Mouse (Mus musculus): Measurements from ENCODE around the gene Htr2a. TPM values are rescaled to one million over a fixed set of nuclear protein-coding genes. Genes with fewer than 3 reads are reported as not detected.

Gene Htr2a
- polyA plus RNA-seq, 1 experiment from 2014 or later: 0.41 TPM

GRCm38 (mm10) chr14:74731221-74732078 lies 90.8 kb downstream of the Htr2a start:
- Histone ChIP-seq H3K4me1 (ENCODE audit: control insufficient read depth, insufficient read depth, low read length) (peaks cover 8% of the 10 kb centered on the region), H3K27me3 (ENCODE audit: control insufficient read depth, insufficient read depth, low read length) (no peaks in the 10 kb centered on the region), H3K9ac (ENCODE audit: low read length) (0 out of 2 replicates have a peak overlapping the region, but pooled peaks have one; percentile 29), H3K27ac (ENCODE audit: low read depth, low read length) (no peak overlapping the region), H3K36me3 (ENCODE audit: control insufficient read depth, insufficient read depth, low read length) (no peaks in the 10 kb centered on the region), H3K9me3 (ENCODE audit: control insufficient read depth, low read length) (no peaks in the 10 kb centered on the region), H3K4me2 (peak overlapping the region; percentile 57), H3K4me3 (ENCODE audit: low read depth, low read length) (peak overlapping the region; percentile 73)
- 32% methylated on average over 9 of the region's 9 CpGs for whole genome bisulfite sequencing
- ATAC-seq (ENCODE audit: low FRiP score) (no peak), DNase-seq (ENCODE audit: low spot score, missing footprints) (no peak)

DNA sequence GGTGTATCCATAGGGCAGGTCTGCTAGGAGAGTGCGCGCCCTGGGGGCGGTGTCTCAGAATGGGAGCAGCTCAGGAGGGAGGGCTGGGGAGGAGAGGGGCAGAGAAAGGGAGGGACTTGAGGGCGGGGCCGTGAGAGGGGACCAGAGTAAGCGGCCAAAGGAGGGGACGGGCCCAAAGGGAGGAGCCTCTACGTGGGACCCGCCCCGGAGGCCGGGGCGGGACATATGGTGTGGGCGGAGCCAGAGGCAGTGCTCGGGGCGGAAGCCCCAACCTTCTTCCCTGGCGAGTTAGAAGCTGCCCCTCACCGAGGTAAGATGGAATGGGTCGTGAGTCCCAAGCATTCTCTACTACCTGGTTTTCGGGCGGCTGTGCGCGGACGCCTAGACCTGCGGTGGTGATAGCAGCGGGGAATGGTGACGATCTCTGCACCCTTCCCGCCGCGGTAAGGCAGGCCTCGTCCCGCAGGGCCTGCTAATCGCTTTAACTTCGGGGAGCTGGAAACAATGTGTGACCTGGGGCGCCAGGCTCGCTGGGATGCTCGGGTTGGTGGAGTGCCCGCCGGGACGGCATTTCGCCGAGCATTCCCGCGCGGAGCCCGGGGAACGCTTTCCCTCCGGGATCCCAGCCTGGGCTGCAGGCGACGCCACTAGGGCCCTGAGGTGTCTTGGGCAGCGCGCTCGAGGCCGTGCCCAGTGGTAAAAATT lies 91.6 kb downstream of the Htr2a start, which contains the start of gene Esd:
Esd (plus strand) TSS at position 219 of the 705 bp plus-strand sequence.
- ATAC-seq (ENCODE audit: low FRiP score) (peak; percentile 100), DNase-seq (ENCODE audit: low spot score, missing footprints) (peak; percentile 99)
- Histone ChIP-seq H3K27me3 (ENCODE audit: control insufficient read depth, insufficient read depth, low read length) (no peaks in the 10 kb centered on the region), H3K4me1 (ENCODE audit: control insufficient read depth, insufficient read depth, low read length) (peaks cover 8% of the 10 kb centered on the region), H3K4me3 (ENCODE audit: low read depth, low read length) (peak within 1 kb of the TSS; percentile 73), H3K9me3 (ENCODE audit: control insufficient read depth, low read length) (no peaks in the 10 kb centered on the region), H3K27ac (ENCODE audit: low read depth, low read length) (peak within 1 kb of the TSS; percentile 64), H3K36me3 (ENCODE audit: control insufficient read depth, insufficient read depth, low read length) (no peaks in the 10 kb centered on the region), H3K4me2 (peak within 1 kb of the TSS; percentile 57), H3K9ac (ENCODE audit: low read length) (peak within 1 kb of the TSS; percentile 80)
- under 1% methylated on average over 51 of the region's 53 CpGs for WGBS

- Histone ChIP-seq H3K27me3 (ENCODE audit: control insufficient read depth, insufficient read depth, low read length) (no peaks in the 10 kb centered on the region), H3K36me3 (ENCODE audit: control insufficient read depth, insufficient read depth, low read length) (peaks cover 4% of the 10 kb centered on the region), H3K4me3 (ENCODE audit: low read depth, low read length) (peak overlapping the region; percentile 73), H3K4me1 (ENCODE audit: control insufficient read depth, insufficient read depth, low read length) (peaks cover 8% of the 10 kb centered on the region), H3K4me2 (peak overlapping the region; percentile 57), H3K27ac (ENCODE audit: low read depth, low read length) (no peak overlapping the region), H3K9ac (ENCODE audit: low read length) (no peak overlapping the region; the same call in 1 of the 2 replicates), H3K9me3 (ENCODE audit: control insufficient read depth, low read length) (no peaks in the 10 kb centered on the region)
- WGBS: 49% methylated on average over 2 of the region's 2 CpGs
- no peak for DNase-seq (ENCODE audit: low spot score, missing footprints)
- no peak for ATAC-seq (ENCODE audit: low FRiP score)
Measured at GRCm38 (mm10) chr14:74733397-74733796, 92.8 kb downstream of the Htr2a start.

DNA sequence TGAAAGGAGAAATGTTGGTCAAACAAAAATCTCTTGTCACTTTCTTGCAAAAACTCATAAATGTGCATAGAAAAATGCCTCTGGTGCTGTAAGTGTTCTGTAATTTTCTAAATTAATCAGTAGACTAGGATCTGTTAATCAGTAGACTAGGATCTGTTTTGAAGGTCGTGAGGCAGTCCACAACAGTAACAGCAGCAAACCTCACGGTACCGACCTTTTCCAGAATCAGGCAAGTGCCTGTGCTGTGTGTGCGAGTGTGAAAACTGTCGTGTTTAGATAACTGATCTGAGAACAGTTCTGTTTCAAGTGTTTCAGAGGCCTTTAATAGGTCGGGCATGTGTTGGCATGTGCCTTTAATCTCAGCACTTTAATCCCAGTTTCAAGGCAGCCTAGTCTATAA lies 94.8 kb downstream of the Htr2a start:
- ATAC-seq (ENCODE audit: low FRiP score) (no peak), DNase-seq (ENCODE audit: low spot score, missing footprints) (no peak)
- no peak overlapping the region for H3K4me2 ChIP-seq
- no peaks in the 10 kb centered on the region for H3K9me3 ChIP-seq (ENCODE audit: control insufficient read depth, low read length)
- no peaks in the 10 kb centered on the region for H3K27me3 ChIP-seq (ENCODE audit: control insufficient read depth, insufficient read depth, low read length)
- no peak overlapping the region for H3K9ac ChIP-seq (ENCODE audit: low read length)
- H3K36me3 ChIP-seq (ENCODE audit: control insufficient read depth, insufficient read depth, low read length): peaks cover 4% of the 10 kb centered on the region
- no peak overlapping the region for H3K4me3 ChIP-seq (ENCODE audit: low read depth, low read length)
- H3K4me1 ChIP-seq (ENCODE audit: control insufficient read depth, insufficient read depth, low read length): peaks cover 8% of the 10 kb centered on the region
- H3K27ac ChIP-seq (ENCODE audit: low read depth, low read length): no peak overlapping the region
- 94% methylated on average over 6 of the region's 6 CpGs for WGBS

DNA sequence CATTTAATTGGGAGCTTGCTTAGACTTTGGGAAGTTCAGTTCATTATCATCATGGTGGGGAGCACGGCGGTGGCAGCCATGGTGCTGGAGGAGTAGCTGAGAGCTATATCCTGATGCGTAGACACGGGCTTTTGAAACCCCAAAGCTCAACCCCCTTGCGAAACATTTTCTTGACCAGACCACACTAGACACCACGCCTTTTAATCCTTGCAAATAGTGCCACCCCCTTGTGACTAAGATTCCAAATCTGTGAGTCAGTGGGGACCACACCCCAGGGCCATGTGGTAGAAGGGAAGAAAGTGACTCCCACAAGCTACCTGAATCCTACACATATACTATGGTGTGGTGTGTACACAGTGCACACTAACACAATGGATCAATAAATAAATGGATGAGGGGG lies 96.2 kb downstream of the Htr2a start:
- H3K4me3 ChIP-seq (ENCODE audit: low read depth, low read length): no peak overlapping the region
- peaks cover 8% of the 10 kb centered on the region for H3K36me3 ChIP-seq (ENCODE audit: control insufficient read depth, insufficient read depth, low read length)
- no peak overlapping the region for H3K4me2 ChIP-seq
- no peaks in the 10 kb centered on the region for H3K9me3 ChIP-seq (ENCODE audit: control insufficient read depth, low read length)
- ATAC-seq (ENCODE audit: low FRiP score) (no peak), DNase-seq (ENCODE audit: low spot score, missing footprints) (no peak)
- H3K27ac ChIP-seq (ENCODE audit: low read depth, low read length): no peak overlapping the region
- H3K27me3 ChIP-seq (ENCODE audit: control insufficient read depth, insufficient read depth, low read length): no peaks in the 10 kb centered on the region
- H3K9ac ChIP-seq (ENCODE audit: low read length): no peak overlapping the region
- peaks cover 8% of the 10 kb centered on the region for H3K4me1 ChIP-seq (ENCODE audit: control insufficient read depth, insufficient read depth, low read length)
- WGBS: 97% methylated on average over 6 of the region's 6 CpGs

Other genes with a start within 250 kb of the Htr2a start
- gene Esd, start 91.5 kb downstream of the Htr2a start, polyA plus RNA-seq (2014; fragmentation: Nextera tagmentation; extraction: Ambion mirVana): 386 and 391 TPM in 2 replicates